Mouse (Mus musculus): Measurements from ENCODE around the gene Foxn3.

DNA sequence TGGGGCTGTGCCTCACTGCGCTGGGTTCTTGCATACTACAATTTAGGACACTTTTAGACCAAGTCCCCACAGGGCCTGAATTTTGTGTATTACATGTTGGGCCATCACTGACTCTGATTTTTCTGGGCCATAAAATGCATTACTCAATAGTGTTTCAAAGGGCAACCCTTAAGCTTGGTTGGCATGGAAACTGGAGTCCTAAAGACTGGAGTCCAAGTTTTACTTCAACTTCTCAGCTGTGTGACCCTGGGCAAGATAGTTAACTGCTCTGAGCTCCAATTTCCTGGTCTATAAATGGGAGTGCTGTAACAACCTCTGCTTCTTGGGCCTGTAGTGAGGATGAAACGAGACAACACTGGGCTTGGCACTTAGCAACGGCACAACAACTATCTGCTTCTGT lies 215.9 kb downstream of the Foxn3 start:
- TF ChIP-seq CTCF (IDR thresholded peaks at IDR 0.05; ENCODE audit: low read depth, low read length) (no peak), POLR2A (IDR thresholded peaks at IDR 0.05; ENCODE audit: extremely low read depth, insufficient read depth, low read length) (no peak)

All from liver, adult 2 months (tissue).